Mouse (Mus musculus) kidney, postnatal 0 days (tissue): Measurements from ENCODE around the gene Ppfibp2. TPM values are rescaled to one million over a fixed set of nuclear protein-coding genes. Genes with fewer than 3 reads are reported as not detected.

Source experiments
- ATAC-seq: fragments of 200-750 bp; cut with Nextera tagmentation; replicated peaks from 2 replicates; pipeline ENCODE4 v1.8.0; 2017; ENCODE audit warnings: low read depth, moderate number of reproducible peaks, moderate TSS enrichment, moderate library complexity; ENCODE audit not compliant: low FRiP score
- DNase-seq: peaks from one replicate; pipeline ENCODE4 v3.0.0-alpha.2; 2016; ENCODE audit warnings: low spot score
- H3K27ac ChIP-seq: fragments of 300-500 bp; sonication (generic); 2 replicates; pipeline ENCODE4 v1.5.1; 2014; ENCODE audit warnings: mild to moderate bottlenecking
- H3K27me3 ChIP-seq: fragments of 300-500 bp; sonication (generic); 2 replicates; pipeline ENCODE4 v1.6.1; 2014; ENCODE audit warnings: low read length, mixed read lengths; ENCODE audit not compliant: insufficient read depth
- H3K36me3 ChIP-seq: fragments of 300-500 bp; sonication (generic); 2 replicates; pipeline ENCODE4 v1.6.1; 2014; ENCODE audit warnings: low read length, mixed read lengths; ENCODE audit not compliant: insufficient read depth
- H3K4me1 ChIP-seq: fragments of 300-500 bp; sonication (generic); replicated peaks from 2 replicates; pipeline ENCODE4 v1.6.1; 2014; ENCODE audit warnings: antibody characterized with exemption, low read length, mixed read lengths; ENCODE audit not compliant: insufficient read depth
- H3K4me2 ChIP-seq: fragments of 300-500 bp; sonication (generic); 2 replicates; pipeline ENCODE4 v1.6.1; 2014; ENCODE audit warnings: mild to moderate bottlenecking, low read length, moderate library complexity, mixed read lengths
- H3K4me3 ChIP-seq: fragments of 300-500 bp; sonication (generic); replicated peaks from 2 replicates; pipeline ENCODE4 v1.5.1; 2014; ENCODE audit warnings: low read depth, low read length
- H3K9ac ChIP-seq: fragments of 300-500 bp; sonication (generic); 2 replicates; pipeline ENCODE4 v1.6.1; 2014; ENCODE audit warnings: low read depth, low read length
- H3K9me3 ChIP-seq: fragments of 300-500 bp; sonication (generic); replicated peaks from 2 replicates; pipeline ENCODE4 v1.6.1; 2016; ENCODE audit warnings: low read length, inconsistent platforms, mixed read lengths
- CTCF ChIP-seq: IDR thresholded peaks from 2 replicates; pipeline ENCODE4 v1.5.1; 2016; ENCODE audit warnings: antibody characterized with exemption, low read depth, mild to moderate bottlenecking, moderate library complexity
- WGBS: fragments of 180-500 bp; shearing (Covaris S2); extraction: QIAGEN DNeasy Blood & Tissue Kit; methylation state at CpG from one replicate; pipeline ENCODE4 v1.1.7; 2014; 5-methylcytosine and 5-hydroxymethylcytosine counted together
- polyA plus RNA-seq: library from polyadenylated mRNA; unstranded; fragments of >200 nt; fragmentation: Nextera tagmentation; extraction: Ambion mirVana; gene quantifications from 2 replicates; pipeline ENCODE4 v1.2.1, GENCODE M21; 2015

Gene Ppfibp2
- polyA plus RNA-seq, 1 experiment from 2014 or later, result 8.3 TPM

DNA sequence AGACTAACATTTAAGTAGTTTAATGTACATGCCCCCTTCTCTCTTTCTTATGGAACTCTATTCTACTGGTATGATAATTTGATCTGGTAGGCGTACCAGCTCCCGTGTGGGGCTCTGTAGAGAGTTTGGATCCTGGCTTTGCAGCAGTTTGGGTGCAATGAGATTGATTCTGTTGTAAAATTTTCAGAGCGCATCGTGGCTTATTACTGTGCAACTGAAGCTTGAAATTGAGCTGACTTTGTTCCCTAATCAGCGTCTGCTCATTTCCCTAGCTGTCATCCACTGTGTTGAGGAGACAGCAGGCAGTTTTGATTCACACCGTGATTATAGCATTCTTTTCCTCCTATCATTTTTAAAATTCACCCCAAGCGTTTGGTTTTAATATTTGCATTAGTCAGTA is 42.4 kb downstream of the Ppfibp2 start:
- Histone ChIP-seq H3K4me1 (no peaks in the 10 kb centered on the region), H3K4me2 (no peak overlapping the region), H3K9me3 (no peaks in the 10 kb centered on the region), H3K36me3 (no peaks in the 10 kb centered on the region), H3K27me3 (no peaks in the 10 kb centered on the region), H3K9ac (no peak overlapping the region), H3K4me3 (no peak overlapping the region), H3K27ac (no peak overlapping the region)
- TF ChIP-seq CTCF, result no peak
- ATAC-seq (no peak), DNase-seq (no peak)
- WGBS, result 57% methylated on average over 7 of the region's 7 CpGs

DNA sequence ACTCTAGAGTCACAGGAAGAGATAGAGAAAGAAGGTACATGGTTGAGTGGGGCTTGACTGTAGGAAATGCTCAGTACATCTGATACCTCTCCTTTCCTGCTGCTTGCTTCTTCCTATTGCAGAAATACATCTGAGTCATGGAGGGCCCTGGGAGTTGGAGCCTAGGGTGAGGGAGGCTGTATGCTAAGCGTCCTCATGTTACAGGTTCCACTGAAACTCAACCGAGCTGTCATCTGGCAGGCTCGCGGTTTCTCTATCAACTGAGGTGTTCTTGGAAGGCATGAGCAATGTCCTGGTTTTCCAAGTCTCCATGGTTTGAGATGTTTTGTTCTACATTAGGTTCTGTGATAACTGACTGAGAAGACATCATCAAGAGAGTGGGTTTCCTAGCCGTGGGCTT is 43.0 kb downstream of the Ppfibp2 start:
- DNase-seq (peak; percentile 39), ATAC-seq (no peak)
- no peak for TF ChIP-seq CTCF
- WGBS, result 63% methylated on average over 5 of the region's 5 CpGs
- no peaks in the 10 kb centered on the region for H3K4me1 ChIP-seq
- no peaks in the 10 kb centered on the region for H3K27me3 ChIP-seq
- H3K27ac ChIP-seq, result no peak overlapping the region
- no peak overlapping the region for H3K4me3 ChIP-seq
- no peaks in the 10 kb centered on the region for H3K9me3 ChIP-seq
- no peaks in the 10 kb centered on the region for H3K36me3 ChIP-seq
- no peak overlapping the region for H3K4me2 ChIP-seq
- no peak overlapping the region for H3K9ac ChIP-seq

DNA sequence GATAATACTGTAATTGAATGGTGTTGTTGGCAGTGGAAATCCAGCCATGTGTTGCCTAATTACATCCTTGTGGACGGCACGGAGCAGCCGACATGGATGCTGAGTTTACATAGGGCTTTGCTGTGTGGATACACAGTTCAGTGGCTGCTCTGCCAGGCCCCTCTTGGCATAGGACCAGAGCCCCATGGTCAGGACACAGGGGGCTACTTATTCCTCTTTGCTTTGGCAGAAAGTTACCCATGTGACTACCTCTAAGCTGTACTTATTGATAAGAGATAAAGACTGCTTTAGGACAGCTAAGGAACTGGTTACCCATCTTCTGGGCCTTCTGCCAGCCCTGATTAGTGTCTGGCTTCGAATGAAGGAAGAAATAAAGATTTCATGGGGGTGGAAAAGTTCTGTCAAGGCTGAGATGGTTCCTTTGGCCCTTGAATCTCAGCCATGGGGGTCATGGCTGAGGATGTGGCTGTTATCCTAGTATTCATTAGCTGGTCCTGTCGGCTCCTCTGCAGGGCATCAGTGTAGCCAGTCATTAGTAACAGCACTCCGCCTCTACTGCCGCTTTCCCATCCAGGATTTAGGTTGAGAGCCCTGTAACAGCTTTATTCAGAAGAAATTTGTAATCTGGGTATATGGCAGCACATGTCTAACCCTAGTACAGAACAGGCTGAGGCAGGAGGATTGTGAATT is 47.7 kb downstream of the Ppfibp2 start:
- DNase-seq (no peak), ATAC-seq (no peak)
- Histone ChIP-seq H3K9ac (no peak overlapping the region), H3K9me3 (no peaks in the 10 kb centered on the region), H3K36me3 (no peaks in the 10 kb centered on the region), H3K4me2 (no peak overlapping the region), H3K4me3 (no peak overlapping the region), H3K27ac (no peak overlapping the region), H3K4me1 (no peaks in the 10 kb centered on the region), H3K27me3 (no peaks in the 10 kb centered on the region)
- 77% methylated on average over 7 of the region's 7 CpGs for WGBS
- no peak for TF ChIP-seq CTCF

DNA sequence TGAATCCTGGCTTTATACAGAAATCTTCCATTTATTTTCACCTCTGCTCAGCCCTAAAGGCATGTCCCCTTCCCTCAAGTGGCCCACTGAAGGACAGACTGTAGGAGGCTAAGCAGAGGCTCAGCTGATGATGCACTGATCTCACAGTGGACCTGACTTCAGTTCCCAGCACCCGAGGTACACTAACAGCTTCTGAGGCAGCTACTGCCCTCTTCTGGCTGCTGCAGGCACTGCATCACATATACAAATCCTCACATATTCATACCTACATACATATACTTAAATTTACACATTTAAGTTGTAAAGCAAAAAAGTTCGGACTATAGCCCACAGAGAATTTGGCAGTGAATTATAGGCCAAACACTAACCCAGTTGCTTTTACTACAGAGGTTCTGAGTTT is 50.0 kb downstream of the Ppfibp2 start:
- Histone ChIP-seq H3K4me1 (no peaks in the 10 kb centered on the region), H3K36me3 (no peaks in the 10 kb centered on the region), H3K27me3 (no peaks in the 10 kb centered on the region), H3K9ac (no peak overlapping the region), H3K9me3 (no peaks in the 10 kb centered on the region), H3K4me3 (no peak overlapping the region), H3K27ac (no peak overlapping the region), H3K4me2 (no peak overlapping the region)
- no peak for DNase-seq
- ATAC-seq, result no peak
- 100% methylated on average over 2 of the region's 2 CpGs for WGBS
- no peak for TF ChIP-seq CTCF

DNA sequence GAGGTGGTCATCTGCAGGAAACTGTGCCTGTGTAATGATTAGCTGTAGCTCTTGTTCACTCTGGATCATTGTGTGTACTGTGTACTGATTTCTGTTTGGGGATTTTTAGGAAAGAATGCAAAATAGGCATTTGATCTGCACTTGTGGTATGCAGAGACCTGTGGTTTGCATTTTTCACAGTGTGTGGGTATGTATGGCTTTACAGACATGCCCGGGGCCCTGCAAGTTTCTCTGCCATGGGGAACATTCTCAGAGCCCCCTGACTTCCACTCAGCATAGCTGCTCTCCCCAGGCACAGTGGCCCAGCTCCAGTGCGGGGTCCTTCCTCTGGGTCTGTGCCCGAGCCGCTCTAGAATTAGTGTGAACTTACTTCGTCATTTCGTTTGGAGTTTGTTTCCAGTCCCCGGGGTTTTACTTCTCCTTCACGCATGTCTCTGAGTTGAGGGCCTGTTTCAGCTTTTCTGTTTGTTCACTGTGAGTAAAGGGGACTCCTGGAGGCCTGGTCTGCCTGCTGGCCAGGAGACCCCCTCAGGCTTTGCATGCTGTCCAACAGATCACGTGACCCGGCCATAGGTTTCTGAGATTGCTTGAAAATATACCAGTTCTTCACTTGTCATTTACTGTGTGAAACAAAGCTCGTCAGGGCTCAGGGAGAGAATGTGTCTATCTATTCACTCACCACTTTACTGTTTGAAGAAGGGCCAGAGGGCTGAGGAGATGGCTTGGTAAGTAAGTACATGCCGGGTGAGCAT is 54.1 kb downstream of the Ppfibp2 start:
- DNase-seq (no peak), ATAC-seq (no peak)
- 84% methylated on average over 12 of the region's 12 CpGs for WGBS

DNA sequence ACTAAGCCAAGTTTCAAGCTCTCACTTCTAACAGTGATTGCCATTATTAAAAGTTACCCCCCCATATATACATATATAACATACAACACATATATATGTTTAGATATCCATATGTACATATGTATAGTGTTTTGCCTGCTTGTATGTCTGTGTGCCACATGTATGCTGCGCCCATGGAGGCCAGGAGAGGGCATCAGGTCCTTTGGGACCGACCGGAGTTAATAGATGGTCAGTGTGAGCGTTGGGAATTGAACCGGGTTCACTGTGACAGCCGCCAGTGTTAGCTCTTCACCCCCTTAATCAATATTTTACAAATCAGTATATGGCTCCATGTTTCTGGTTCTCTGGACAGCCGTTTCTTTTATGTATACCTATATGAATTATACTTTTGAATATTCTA is 55.0 kb downstream of the Ppfibp2 start:
- TF ChIP-seq CTCF, result peak; percentile 33; the same call in 1 of the 2 replicates
- no peak overlapping the region for H3K4me2 ChIP-seq
- H3K27me3 ChIP-seq, result no peaks in the 10 kb centered on the region
- 85% methylated on average over 7 of the region's 7 CpGs for WGBS
- no peak for DNase-seq
- H3K27ac ChIP-seq, result no peak overlapping the region
- no peak overlapping the region for H3K4me3 ChIP-seq
- H3K4me1 ChIP-seq, result no peaks in the 10 kb centered on the region
- H3K9ac ChIP-seq, result no peak overlapping the region
- no peak for ATAC-seq
- H3K9me3 ChIP-seq, result no peaks in the 10 kb centered on the region
- H3K36me3 ChIP-seq, result no peaks in the 10 kb centered on the region

More for the DNA sequence above, 54.1 kb downstream of the Ppfibp2 start:
- no peak overlapping the region for H3K9ac ChIP-seq
- no peaks in the 10 kb centered on the region for H3K9me3 ChIP-seq
- no peak overlapping the region for H3K27ac ChIP-seq
- no peak overlapping the region for H3K4me2 ChIP-seq
- no peaks in the 10 kb centered on the region for H3K27me3 ChIP-seq
- H3K4me3 ChIP-seq, result no peak overlapping the region
- H3K36me3 ChIP-seq, result no peaks in the 10 kb centered on the region
- no peak for TF ChIP-seq CTCF
- no peaks in the 10 kb centered on the region for H3K4me1 ChIP-seq
